Mouse (Mus musculus) bone marrow macrophage, adult 2 months (primary cell): ENCODE results near the gene Prkca. TPM values are rescaled to one million over a fixed set of nuclear protein-coding genes. Genes with fewer than 3 reads are reported as not detected.

Experiments used
- H3K27ac ChIP-seq: 2 replicates; pipeline ENCODE4 v1.5.1; 2012; ENCODE audit warnings: low read depth, low read length; ENCODE audit not compliant: insufficient read depth
- H3K4me1 ChIP-seq: 2 replicates; pipeline ENCODE4 v1.6.1; 2012; ENCODE audit warnings: low read length; ENCODE audit not compliant: control insufficient read depth, insufficient read depth
- H3K4me3 ChIP-seq: 2 replicates; pipeline ENCODE4 v1.5.1; 2012; ENCODE audit warnings: mild to moderate bottlenecking, low read length, moderate library complexity; ENCODE audit not compliant: insufficient read depth
- CTCF ChIP-seq: IDR thresholded peaks from 2 replicates; pipeline ENCODE4 v1.5.1; 2012; ENCODE audit warnings: low read depth, mild to moderate bottlenecking, low read length, moderate library complexity
- POLR2A ChIP-seq: IDR thresholded peaks from 2 replicates; pipeline ENCODE4 v1.6.1; 2012; ENCODE audit warnings: mild to moderate bottlenecking, low read depth, low read length, borderline replicate concordance
- polyA plus RNA-seq: library from polyadenylated mRNA; stranded (reverse); fragments of >200 nt; gene quantifications from 2 replicates; pipeline ENCODE4 v1.2.4, GENCODE M21; 2012; ENCODE audit not compliant: missing spikeins, insufficient read depth, insufficient read length

Gene Prkca
- polyA plus RNA-seq, 1 experiment: 1.0 TPM

- H3K4me3 ChIP-seq: no peak overlapping the region
- peaks cover 3% of the 10 kb centered on the region for H3K4me1 ChIP-seq
- no peak overlapping the region for H3K27ac ChIP-seq
- no peak for TF ChIP-seq CTCF
- TF ChIP-seq POLR2A: no peak
Observed at GRCm38 (mm10) chr11:108243633-108244032, 100.1 kb downstream of the Prkca start.

DNA sequence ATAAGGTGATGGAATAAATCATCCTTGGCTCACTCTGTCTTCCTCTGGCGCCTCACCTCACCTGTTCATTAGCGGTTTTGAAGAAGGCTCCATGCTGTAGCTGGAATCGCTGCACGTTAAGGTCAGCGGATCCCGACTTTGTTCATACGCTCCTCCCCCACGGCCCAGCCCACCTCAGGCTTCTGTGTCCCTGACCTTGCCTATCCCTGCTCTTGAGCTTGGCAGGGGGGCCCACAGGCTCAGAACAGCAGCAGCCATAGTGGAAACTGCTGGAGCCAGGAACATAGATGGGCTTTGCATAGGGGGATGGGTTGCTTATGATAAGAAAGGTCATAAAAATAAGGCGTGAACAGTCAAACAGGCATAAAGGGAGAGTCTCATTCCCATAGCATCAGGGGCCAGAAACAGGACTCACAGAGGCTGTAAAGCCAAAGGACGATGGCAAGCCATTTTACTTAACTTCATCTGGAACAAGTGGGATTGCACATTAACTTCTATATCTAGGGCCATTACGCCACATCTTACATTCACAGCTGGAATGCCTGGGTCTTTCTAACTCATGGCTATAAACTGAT lies 102.7 kb downstream of the Prkca start:
- TF ChIP-seq CTCF (no peak), POLR2A (no peak)
- Histone ChIP-seq H3K4me3 (no peak overlapping the region), H3K4me1 (no peaks in the 10 kb centered on the region), H3K27ac (no peak overlapping the region)

GRCm38 (mm10) chr11:108239173-108239572 lies 104.6 kb downstream of the Prkca start:
- H3K4me1 ChIP-seq: no peaks in the 10 kb centered on the region

DNA sequence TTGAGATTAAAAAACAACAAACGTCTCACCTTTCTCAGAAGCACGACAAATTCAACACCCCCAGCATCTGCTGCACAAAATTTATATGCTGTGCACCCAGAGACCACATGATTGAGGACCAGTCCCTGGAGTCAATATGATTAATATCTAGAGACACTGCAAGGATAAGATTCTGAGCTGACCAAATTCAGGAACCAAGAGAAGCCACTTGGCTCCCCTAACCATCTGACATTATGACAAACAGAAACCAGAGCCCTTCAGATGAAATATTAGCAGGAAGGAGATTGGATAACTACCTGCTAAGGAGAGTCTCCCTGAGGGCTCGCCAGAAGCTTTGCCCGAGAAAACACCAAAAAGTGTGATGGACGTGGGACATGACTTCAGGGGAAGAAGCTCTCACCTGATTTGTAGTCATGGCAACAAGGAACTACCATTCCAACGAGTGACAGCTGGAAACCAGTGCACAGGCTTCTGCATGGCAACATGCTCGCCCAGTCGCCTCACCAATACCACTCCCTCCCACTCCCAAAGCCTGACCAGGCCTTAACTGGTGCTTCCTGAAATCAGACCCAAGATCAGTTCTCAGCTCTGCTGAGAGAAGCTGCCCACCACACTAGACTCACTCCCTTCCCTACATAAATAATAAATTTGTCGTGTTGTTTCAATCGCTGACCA lies 106.8 kb downstream of the Prkca start:
- no peaks in the 10 kb centered on the region for H3K4me1 ChIP-seq
- H3K4me3 ChIP-seq: no peak overlapping the region
- H3K27ac ChIP-seq: no peak overlapping the region
- TF ChIP-seq POLR2A (no peak), CTCF (no peak)

More at GRCm38 (mm10) chr11:108239173-108239572, 104.6 kb downstream of the Prkca start:
- TF ChIP-seq POLR2A (no peak), CTCF (no peak)
- Histone ChIP-seq H3K27ac (no peak overlapping the region), H3K4me3 (no peak overlapping the region)

DNA sequence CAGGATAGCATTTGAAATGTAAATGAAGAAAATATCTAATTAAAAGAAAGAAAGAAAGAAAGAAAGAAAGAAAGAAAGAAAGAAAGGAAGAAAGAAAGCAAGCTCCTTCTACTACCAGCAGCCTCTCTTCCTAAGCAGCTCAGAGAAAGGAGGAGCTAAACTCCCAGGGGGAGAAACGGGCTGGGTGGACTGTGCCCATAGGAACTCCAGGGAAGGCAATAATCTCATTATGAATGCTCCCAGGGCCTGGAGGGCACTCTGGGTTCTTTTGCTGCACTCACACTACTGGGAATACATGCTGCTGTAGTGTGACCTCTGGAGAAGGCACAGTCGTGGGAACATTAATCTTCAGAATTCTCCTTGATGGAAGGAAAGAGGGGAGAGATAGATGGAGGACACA lies 107.5 kb downstream of the Prkca start:
- Histone ChIP-seq H3K4me3 (no peak overlapping the region), H3K4me1 (no peaks in the 10 kb centered on the region), H3K27ac (no peak overlapping the region)
- no peak for TF ChIP-seq CTCF
- TF ChIP-seq POLR2A: no peak

GRCm38 (mm10) chr11:108235081-108235703 lies 108.5 kb downstream of the Prkca start:
- no peak overlapping the region for H3K4me3 ChIP-seq
- no peak overlapping the region for H3K27ac ChIP-seq
- no peaks in the 10 kb centered on the region for H3K4me1 ChIP-seq
- TF ChIP-seq POLR2A (no peak), CTCF (no peak)

GRCm38 (mm10) chr11:108233015-108233414 lies 110.7 kb downstream of the Prkca start:
- TF ChIP-seq CTCF (no peak), POLR2A (no peak)
- H3K4me1 ChIP-seq: no peaks in the 10 kb centered on the region
- no peak overlapping the region for H3K27ac ChIP-seq
- no peak overlapping the region for H3K4me3 ChIP-seq

- no peak for TF ChIP-seq POLR2A
- Histone ChIP-seq H3K4me3 (no peak overlapping the region), H3K27ac (no peak overlapping the region), H3K4me1 (peaks cover 3% of the 10 kb centered on the region)
Observed at GRCm38 (mm10) chr11:108230101-108230500, 113.6 kb downstream of the Prkca start.

DNA sequence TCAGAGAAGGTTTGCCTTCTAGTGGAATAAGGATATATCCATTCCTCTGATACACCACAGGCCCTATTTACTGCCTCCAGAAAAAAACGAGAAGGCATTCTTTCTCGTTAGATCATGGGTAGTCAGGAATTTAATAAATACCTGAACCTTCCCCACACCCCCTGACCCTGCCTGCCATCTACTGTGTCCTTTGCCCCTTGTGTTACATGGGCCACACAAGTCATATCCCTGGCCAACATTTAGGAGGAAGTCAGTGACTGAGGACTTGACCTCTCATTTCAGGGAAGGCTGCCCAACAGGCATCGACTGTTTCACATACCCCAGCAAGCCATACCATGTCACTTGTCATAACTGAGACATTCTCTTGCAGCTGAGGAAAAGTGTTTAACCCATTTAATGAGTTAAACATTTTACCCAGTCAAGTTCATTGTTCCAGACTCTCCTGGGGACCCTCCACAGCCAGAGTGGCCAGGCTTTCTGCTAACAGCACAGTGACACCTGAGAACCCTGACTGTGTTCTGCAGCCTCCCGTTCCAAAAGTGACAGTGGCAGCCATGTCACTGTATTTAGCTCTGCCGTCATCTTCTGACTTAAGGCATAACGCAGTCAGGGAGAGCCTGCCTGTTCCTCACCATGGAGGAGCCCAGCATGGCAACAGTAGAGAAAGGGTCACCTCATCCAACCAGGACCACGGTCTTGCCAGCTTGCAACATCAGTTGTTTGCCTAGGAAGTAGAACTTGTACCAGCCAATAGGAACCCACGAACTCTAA lies 114.4 kb downstream of the Prkca start:
- TF ChIP-seq CTCF: no peak
- no peak for TF ChIP-seq POLR2A
- H3K27ac ChIP-seq: no peak overlapping the region
- no peak overlapping the region for H3K4me3 ChIP-seq
- peaks cover 9% of the 10 kb centered on the region for H3K4me1 ChIP-seq
